Mouse (Mus musculus): ENCODE data around the gene Pin1rt1.

GRCm38 (mm10) chr2:104732033-104732444 is 15.9 kb upstream of the Pin1rt1 start:
- no peak for TF ChIP-seq CTCF (IDR thresholded peaks at IDR 0.05; ENCODE audit: low read depth, low read length)
- no peak for TF ChIP-seq POLR2A (IDR thresholded peaks at IDR 0.05; ENCODE audit: insufficient read depth, low read length)
